Mouse (Mus musculus) heart, adult 8-10 months (tissue): ENCODE data around the gene Sp3. TPM values are rescaled to one million over a fixed set of nuclear protein-coding genes. Genes with fewer than 3 reads are reported as not detected.
"Not testable (repeated sequence)": the region's sequence is repeated elsewhere in the genome, so short reads cannot be mapped to it uniquely, and the experiment has no call there.

Experiments used
- DNase-seq: peaks from one replicate; pipeline ENCODE4 v3.0.0; 2022; ENCODE audit warnings: low spot score
- microRNA-seq: library from miRNA; unstranded; fragments of <30 nt; microRNA quantifications from one replicate; pipeline ENCODE4 v1.2.0, GENCODE M21; 2022
- total RNA-seq, 4 experiments: library from RNA; stranded (reverse); gene quantifications; 2 replicates each; pipeline ENCODE4 v1.2.4; 2022

Sp3 gene
- total RNA-seq, 4 experiments from 2014 or later = 31.0 to 34.0 (median 32.0) TPM

GRCm38 (mm10) chr2:72916170-72916569 lies 64.1 kb downstream of the Sp3 start:
- no peak for DNase-seq

GRCm38 (mm10) chr2:72915245-72915930 lies 64.9 kb downstream of the Sp3 start:
- DNase-seq = no peak

DNA sequence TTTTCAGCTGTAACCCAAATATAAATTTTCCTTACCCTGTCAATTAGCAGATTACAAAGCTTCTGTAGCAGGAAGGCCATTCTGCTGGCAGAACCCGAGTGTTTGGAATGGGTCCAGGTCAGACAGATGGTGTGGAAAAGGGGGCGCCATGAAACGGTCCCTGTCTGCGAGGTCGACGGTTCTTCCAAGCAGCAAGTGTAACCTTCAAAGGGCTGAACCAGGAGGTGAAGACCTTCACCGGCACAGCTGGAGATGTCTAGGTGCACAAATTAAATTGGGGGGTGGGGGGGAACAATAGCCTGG lies 66.8 kb downstream of the Sp3 start:
- no peak for DNase-seq

GRCm38 (mm10) chr2:72912708-72913457 lies 67.4 kb downstream of the Sp3 start:
- DNase-seq = no peak

- DNase-seq = peak; percentile 51
Observed at GRCm38 (mm10) chr2:72911527-72911926, 68.7 kb downstream of the Sp3 start.

DNA sequence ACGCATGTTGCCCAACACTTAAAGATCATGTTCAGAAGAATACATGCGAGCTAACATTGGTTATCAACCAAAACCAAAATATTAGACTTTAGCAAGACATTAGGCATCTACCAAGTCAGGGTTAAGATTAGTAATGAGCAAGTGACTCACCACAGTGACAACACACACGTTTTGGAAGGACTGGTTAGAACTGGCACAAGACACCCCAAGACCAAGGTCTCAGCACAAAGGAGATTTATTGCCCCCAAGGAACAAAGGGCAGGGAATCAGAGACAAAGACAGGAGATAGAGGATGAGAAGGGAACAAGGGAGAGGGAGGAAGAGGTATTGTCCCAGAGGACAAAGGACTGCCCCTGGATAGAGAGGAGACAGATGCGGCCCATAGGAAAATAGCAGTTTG lies 71.2 kb downstream of the Sp3 start:
- no peak for DNase-seq

DNA sequence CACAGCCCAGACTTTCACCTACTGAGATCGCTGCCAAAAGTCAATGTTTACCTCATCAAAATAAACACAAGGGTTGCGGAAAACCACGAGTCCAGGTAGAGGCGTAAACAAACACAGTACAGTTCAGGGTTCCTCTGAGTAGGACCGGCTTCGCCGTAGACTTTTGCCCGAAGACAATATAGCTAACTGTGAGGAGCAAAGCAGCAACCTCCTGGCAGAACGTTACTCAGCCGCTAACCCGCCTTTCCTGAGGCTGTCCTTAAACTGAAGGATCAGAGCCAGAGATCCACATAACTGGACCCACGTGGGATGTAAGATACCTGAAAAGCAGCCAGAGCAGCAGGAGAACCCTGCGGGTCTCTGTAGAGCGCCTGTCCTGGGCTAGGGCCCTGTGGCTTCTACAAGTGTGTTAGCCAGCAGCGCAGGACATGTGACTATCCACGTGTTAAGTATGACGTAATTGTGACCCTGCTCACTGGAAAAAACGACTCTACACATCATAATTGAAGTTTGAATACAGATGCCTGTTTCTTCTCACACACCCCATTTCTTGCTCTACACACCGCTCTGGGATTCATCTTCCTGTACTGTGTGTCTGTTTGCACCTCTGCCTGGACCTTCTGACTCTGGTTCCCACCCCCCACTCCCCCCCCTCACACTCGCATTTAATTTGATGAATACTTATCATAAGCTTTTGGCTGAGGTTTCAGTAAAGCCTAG lies 71.9 kb downstream of the Sp3 start:
- no peak for DNase-seq

DNA sequence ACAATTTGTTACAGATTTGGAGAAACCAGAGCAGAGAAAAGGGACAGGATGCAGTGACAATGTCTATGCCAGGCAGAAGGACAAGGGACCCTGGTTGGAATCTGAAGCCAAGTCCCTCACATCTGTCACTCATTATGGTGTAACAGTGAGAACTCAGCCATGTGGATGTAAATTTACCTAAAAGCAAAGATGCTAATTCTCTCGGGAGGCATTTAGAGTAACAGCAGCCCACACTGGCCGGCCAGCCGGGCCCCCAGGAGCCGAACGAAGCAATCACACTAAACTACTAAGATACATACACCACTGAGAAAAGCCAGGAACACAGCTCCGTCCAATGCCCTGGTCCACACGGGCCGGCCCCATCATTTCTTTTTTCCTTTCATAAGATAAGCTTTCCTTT lies 73.5 kb downstream of the Sp3 start:
- no peak for DNase-seq

DNA sequence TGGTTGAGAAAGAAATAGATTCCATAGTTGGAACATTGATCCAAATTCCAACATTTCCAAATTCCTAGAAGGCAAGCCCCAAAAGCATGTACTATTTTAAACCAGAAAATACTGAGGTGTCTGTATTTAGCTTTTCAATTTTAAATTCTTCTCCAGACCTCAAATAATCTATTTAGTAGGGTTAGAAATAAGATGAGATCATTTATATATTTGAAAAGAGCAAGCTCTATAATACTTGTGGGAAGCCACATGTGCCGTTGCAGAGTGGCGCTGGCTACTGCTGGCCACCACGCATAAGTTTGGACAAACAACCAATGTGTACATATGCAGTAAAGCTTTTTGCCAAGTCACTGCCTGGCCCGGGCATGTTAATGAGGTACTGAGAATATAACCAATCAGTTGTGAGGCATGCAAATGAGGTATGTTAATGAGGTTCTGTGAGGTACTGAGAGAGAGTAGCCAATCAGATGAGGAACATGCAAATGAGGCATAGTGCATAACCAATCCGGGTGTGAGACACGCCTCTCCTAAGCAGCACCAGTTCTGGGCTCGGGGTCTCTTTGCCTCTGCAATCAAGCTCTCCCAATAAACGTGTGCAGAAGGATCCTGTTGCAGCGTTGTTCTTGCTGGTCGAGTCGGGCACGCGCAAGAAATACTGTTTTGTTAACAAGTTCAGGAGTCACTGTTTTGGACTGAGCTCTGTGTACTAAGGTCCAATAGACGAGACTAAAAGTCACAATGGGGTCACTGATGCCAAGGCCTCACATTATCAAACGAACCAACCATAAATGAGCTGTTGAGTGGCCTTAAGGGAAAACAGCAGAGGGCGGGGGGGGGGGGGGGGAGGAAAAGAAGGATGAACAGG lies 77.2 kb downstream of the Sp3 start:
- not testable (repeated sequence) for DNase-seq

GRCm38 (mm10) chr2:72898782-72899305 lies 81.4 kb downstream of the Sp3 start:
- no peak for DNase-seq

- DNase-seq = peak; percentile 49
Observed at GRCm38 (mm10) chr2:72898094-72898781, 82.0 kb downstream of the Sp3 start.

- no peak for DNase-seq
Observed at GRCm38 (mm10) chr2:72889806-72890205, 90.4 kb downstream of the Sp3 start.

Small RNA genes within 50 kb of the gene (microRNA-seq; reads per million reads assigned to microRNA genes)
- not detected for gene Gm25960

Other genes starting within 250 kb of the Sp3 start
- gene Gm11084, start 6.3 kb upstream of the Sp3 start, total RNA-seq = not detected
- 10 to 100 TPM; 38.0 to 41.7 (median 40.7) TPM for gene Ola1, start 238.5 kb upstream of the Sp3 start, total RNA-seq